Mouse (Mus musculus): Measurements from ENCODE around the gene Abcc5.
"Not testable (repeated sequence)": the region's sequence is repeated elsewhere in the genome, so short reads cannot be mapped to it uniquely, and the experiment has no call there.

Abcc5 gene

GRCm38 (mm10) chr16:20425855-20426598, at the start of gene Abcc5:
Gene Abcc5, minus strand, starts transcription at chr16:20426394.
- DNase-seq, result peak; percentile 93

- DNase-seq, result no peak
Measured at GRCm38 (mm10) chr16:20475335-20475734, 49.1 kb upstream of the Abcc5 start.

GRCm38 (mm10) chr16:20474786-20475185, 48.6 kb upstream of the Abcc5 start:
- DNase-seq, result no peak

- no peak for DNase-seq
Measured at GRCm38 (mm10) chr16:20474211-20474610, 48.0 kb upstream of the Abcc5 start.

GRCm38 (mm10) chr16:20473748-20474147, 47.6 kb upstream of the Abcc5 start:
- DNase-seq, result no peak

- DNase-seq, result no peak
Measured at GRCm38 (mm10) chr16:20471686-20472085, 45.5 kb upstream of the Abcc5 start.

- DNase-seq, result no peak
Measured at GRCm38 (mm10) chr16:20470981-20471380, 44.8 kb upstream of the Abcc5 start.

- DNase-seq, result no peak
Measured at GRCm38 (mm10) chr16:20464725-20465124, 38.5 kb upstream of the Abcc5 start.

- not testable (repeated sequence) for DNase-seq
Measured at GRCm38 (mm10) chr16:20458736-20459135, 32.5 kb upstream of the Abcc5 start.

GRCm38 (mm10) chr16:20456106-20456505, 29.9 kb upstream of the Abcc5 start:
- no peak for DNase-seq

- DNase-seq, result no peak
Measured at GRCm38 (mm10) chr16:20454155-20454654, 28.0 kb upstream of the Abcc5 start.

GRCm38 (mm10) chr16:20451774-20452173, 25.6 kb upstream of the Abcc5 start:
- DNase-seq, result no peak

GRCm38 (mm10) chr16:20445871-20446270, 19.7 kb upstream of the Abcc5 start:
- DNase-seq, result no peak

GRCm38 (mm10) chr16:20444831-20445388, 18.7 kb upstream of the Abcc5 start:
- no peak for DNase-seq

- no peak for DNase-seq
Measured at GRCm38 (mm10) chr16:20442871-20443270, 16.7 kb upstream of the Abcc5 start.

GRCm38 (mm10) chr16:20438673-20439415, 12.7 kb upstream of the Abcc5 start:
- no peak for DNase-seq

GRCm38 (mm10) chr16:20438046-20438445, 11.9 kb upstream of the Abcc5 start:
- DNase-seq, result not testable (repeated sequence)

GRCm38 (mm10) chr16:20436281-20436680, 10.1 kb upstream of the Abcc5 start:
- DNase-seq, result no peak

GRCm38 (mm10) chr16:20429328-20429727, 3.1 kb upstream of the Abcc5 start:
- no peak for DNase-seq

- DNase-seq, result no peak
Measured at GRCm38 (mm10) chr16:20427566-20427965, 1.4 kb upstream of the Abcc5 start.

- DNase-seq, result peak; percentile 10
Measured at GRCm38 (mm10) chr16:20424719-20425650, 1.2 kb downstream of the Abcc5 start.

- no peak for DNase-seq
Measured at GRCm38 (mm10) chr16:20424226-20424663, 1.9 kb downstream of the Abcc5 start.

Data from kidney, postnatal 14 days (tissue).